Mouse (Mus musculus) olfactory bulb, adult 2 months (tissue): ENCODE data around the gene Snrpa. TPM values are rescaled to one million over a fixed set of nuclear protein-coding genes. Genes with fewer than 3 reads are reported as not detected.

Experiments used
- H3K27ac ChIP-seq: fragments of 200-500 bp; 2 replicates; pipeline ENCODE4 v1.5.1; 2012; ENCODE audit warnings: low read depth, low read length; ENCODE audit not compliant: insufficient read depth
- H3K4me1 ChIP-seq: fragments of 200-500 bp; 2 replicates; pipeline ENCODE4 v1.6.1; 2012; ENCODE audit warnings: low read length; ENCODE audit not compliant: control insufficient read depth, insufficient read depth
- H3K4me3 ChIP-seq: fragments of 200-500 bp; 2 replicates; pipeline ENCODE4 v1.5.1; 2012; ENCODE audit warnings: mild to moderate bottlenecking, low read depth, low read length, moderate library complexity; ENCODE audit not compliant: insufficient read depth
- CTCF ChIP-seq: fragments of 200-500 bp; IDR thresholded peaks from 2 replicates; pipeline ENCODE4 v1.5.1; 2012; ENCODE audit warnings: low read depth, mild to moderate bottlenecking, low read length, moderate library complexity; ENCODE audit not compliant: insufficient read depth
- POLR2A ChIP-seq: fragments of 200-500 bp; IDR thresholded peaks from 2 replicates; pipeline ENCODE4 v1.6.1; 2012; ENCODE audit warnings: mild to moderate bottlenecking, low read depth, low read length, moderate library complexity; ENCODE audit not compliant: insufficient read depth
- WGBS: fragments of 180-500 bp; shearing (Covaris S2); methylation state at CpG from one replicate; pipeline ENCODE4 v1.1.7; 2018; 5-methylcytosine and 5-hydroxymethylcytosine counted together
- polyA plus RNA-seq: library from polyadenylated mRNA; stranded (reverse); fragments of >200 nt; gene quantifications from 2 replicates; pipeline ENCODE4 v1.2.4, GENCODE M21; 2012; ENCODE audit warnings: low replicate concordance; ENCODE audit not compliant: missing spikeins, insufficient read depth, insufficient read length

The Snrpa gene
- polyA plus RNA-seq, 1 experiment: not detected

DNA sequence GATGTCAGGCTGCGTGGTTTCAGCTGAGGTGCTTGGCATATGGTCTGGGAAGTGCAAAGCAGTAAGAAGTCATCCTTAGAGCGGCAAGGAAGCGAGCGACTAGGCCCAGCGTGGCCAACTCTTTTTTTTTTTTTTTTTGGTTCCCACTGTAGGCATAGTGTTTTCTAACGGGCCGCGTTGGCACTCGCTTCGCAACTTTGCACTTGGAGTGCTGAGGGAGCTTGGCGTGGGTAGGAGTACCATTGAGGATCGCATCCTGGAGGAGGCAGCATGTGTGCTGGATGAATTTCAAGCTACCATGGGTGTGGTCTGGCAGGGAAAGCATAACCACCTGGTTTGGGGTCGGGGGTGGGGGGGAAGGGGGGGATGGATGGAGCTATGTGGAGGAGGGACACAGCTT, 40.1 kb downstream of the Snrpa start:
- Histone ChIP-seq H3K4me3 (no peak overlapping the region), H3K4me1 (peaks cover 12% of the 10 kb centered on the region), H3K27ac (no peak overlapping the region)
- 59% methylated on average over 13 of the region's 13 CpGs for WGBS
- TF ChIP-seq CTCF (no peak), POLR2A (no peak)

DNA sequence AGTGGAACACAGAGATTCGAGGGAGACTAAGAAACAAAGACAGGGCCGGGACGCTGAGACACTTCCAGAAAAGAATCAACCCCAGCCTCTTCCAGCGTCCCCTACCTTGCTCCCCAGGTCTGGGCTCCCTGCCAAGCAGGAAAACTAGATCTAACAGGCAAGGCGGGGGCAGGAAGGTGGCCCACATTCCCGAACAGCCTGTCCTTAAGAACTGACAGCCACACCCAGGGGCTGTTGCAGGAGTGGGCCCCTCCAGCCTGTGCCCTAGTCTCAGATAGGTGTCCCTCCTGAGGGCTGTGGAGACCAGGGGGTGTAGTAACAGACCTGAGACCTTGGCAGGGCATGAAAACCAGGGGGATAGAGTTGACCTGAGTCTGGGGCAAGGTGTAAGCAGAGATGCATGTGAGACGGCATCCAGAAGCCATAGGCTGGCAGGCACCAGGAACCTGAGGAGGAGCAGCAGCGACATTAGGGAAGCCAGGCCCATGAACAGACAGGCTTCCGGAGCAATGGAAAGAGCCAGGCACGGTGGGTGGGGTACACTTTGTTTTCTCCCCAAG, 42.8 kb downstream of the Snrpa start, which contains the start of gene Cyp2t4:
TSS of gene Cyp2t4 (plus strand) at position 510 of the 560 bp plus-strand sequence.
- no peak within 1 kb of the TSS for H3K27ac ChIP-seq
- H3K4me3 ChIP-seq: no peak within 1 kb of the TSS
- TF ChIP-seq CTCF (no peak), POLR2A (no peak)
- WGBS: 59% methylated on average over 10 of the region's 10 CpGs
- H3K4me1 ChIP-seq: 0 out of 2 replicates have a peak, but pooled peaks cover 4% of the 10 kb centered on the region

Other genes starting within 250 kb of the Snrpa start
- not detected in 2 replicates for gene Cyp2a12, start 167.2 kb downstream of the Snrpa start, polyA plus RNA-seq
- not detected in 2 replicates for gene Cyp2f2, start 76.4 kb downstream of the Snrpa start, polyA plus RNA-seq
- not detected in 2 replicates for gene Cyp2t4, start 42.6 kb downstream of the Snrpa start, polyA plus RNA-seq
- not detected in 2 replicates for gene Egln2, start 29.5 kb downstream of the Snrpa start, polyA plus RNA-seq
- not detected in 2 replicates for gene Rab4b, start 17.4 kb downstream of the Snrpa start, polyA plus RNA-seq
- not detected in 2 replicates for gene Gm21983, start 15.2 kb downstream of the Snrpa start, polyA plus RNA-seq
- gene Mia, start 15.1 kb downstream of the Snrpa start, polyA plus RNA-seq: not detected in 2 replicates
- gene BC024978, start 490 bp downstream of the Snrpa start, polyA plus RNA-seq: not detected in 2 replicates
- gene Itpkc, start 32.4 kb upstream of the Snrpa start, polyA plus RNA-seq: not detected in 2 replicates
- gene Coq8b, start 36.8 kb upstream of the Snrpa start, polyA plus RNA-seq: not detected in 2 replicates
- not detected in 2 replicates for gene Numbl, start 62.2 kb upstream of the Snrpa start, polyA plus RNA-seq
- not detected in 2 replicates for gene Ltbp4, start 141.4 kb upstream of the Snrpa start, polyA plus RNA-seq
- gene Shkbp1, start 159.7 kb upstream of the Snrpa start, polyA plus RNA-seq: not detected in 2 replicates
- not detected in 2 replicates for gene Gm20479, start 161.1 kb upstream of the Snrpa start, polyA plus RNA-seq